Mouse (Mus musculus): ENCODE results near the gene Tgfb1. TPM values are rescaled to one million over a fixed set of nuclear protein-coding genes. Genes with fewer than 3 reads are reported as not detected.
A peak's percentile ranks its signal among the peaks of the same experiment; 100 is the strongest.

Gene Tgfb1
- polyA plus RNA-seq, 1 experiment: 125 TPM

DNA sequence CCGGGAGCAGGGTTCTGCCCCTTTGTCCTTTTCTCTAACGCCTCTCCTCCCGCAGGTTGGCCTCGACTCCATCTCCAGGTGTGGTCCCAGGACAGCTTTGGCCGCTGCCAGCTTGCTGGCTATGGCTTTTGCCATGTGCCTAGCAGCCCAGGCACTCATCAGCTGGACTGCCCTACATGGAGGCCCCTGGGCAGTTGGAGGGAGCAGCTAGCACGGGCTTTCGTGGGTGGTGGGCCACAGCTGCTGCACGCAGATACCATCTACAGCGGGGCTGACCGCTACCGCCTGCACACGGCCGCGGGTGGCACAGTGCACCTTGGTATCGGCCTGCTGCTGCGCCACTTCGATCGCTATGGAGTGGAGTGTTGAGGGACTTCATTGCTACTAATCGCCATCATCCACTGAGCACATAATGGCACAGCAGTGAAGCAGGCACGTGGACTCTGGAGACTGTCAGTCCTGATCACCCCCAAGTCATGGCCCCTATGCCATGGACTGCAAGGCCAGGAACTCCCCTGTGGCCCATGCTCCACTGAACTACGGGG is 804 bp upstream of the Tgfb1 start:
- H3K4me1 ChIP-seq (replicated peaks; ENCODE audit: control insufficient read depth, insufficient read depth, low read length): peaks cover 66% of the 10 kb centered on the region
- TF ChIP-seq CTCF (IDR thresholded peaks at IDR 0.05; ENCODE audit: borderline replicate concordance, control insufficient read depth, extremely low read depth, insufficient read depth, low read length, poor library complexity): no peak
- TF ChIP-seq POLR2A (IDR thresholded peaks at IDR 0.05; ENCODE audit: control insufficient read depth, extremely low read depth, insufficient read depth, low read length, poor library complexity): no peak
- no peaks in the 10 kb centered on the region for H3K36me3 ChIP-seq (ENCODE audit: control insufficient read depth, insufficient read depth, low read length)
- peak overlapping the region; percentile 82 for H3K4me3 ChIP-seq (ENCODE audit: control insufficient read depth, insufficient read depth, low read length)
- H3K27me3 ChIP-seq (ENCODE audit: control insufficient read depth, insufficient read depth, low read length): no peaks in the 10 kb centered on the region
- H3K27ac ChIP-seq (ENCODE audit: control insufficient read depth, insufficient read depth, low read length): peak overlapping the region; percentile 49
- DNase-seq: no peak
- WGBS: 82% methylated on average over 21 of the region's 21 CpGs

DNA sequence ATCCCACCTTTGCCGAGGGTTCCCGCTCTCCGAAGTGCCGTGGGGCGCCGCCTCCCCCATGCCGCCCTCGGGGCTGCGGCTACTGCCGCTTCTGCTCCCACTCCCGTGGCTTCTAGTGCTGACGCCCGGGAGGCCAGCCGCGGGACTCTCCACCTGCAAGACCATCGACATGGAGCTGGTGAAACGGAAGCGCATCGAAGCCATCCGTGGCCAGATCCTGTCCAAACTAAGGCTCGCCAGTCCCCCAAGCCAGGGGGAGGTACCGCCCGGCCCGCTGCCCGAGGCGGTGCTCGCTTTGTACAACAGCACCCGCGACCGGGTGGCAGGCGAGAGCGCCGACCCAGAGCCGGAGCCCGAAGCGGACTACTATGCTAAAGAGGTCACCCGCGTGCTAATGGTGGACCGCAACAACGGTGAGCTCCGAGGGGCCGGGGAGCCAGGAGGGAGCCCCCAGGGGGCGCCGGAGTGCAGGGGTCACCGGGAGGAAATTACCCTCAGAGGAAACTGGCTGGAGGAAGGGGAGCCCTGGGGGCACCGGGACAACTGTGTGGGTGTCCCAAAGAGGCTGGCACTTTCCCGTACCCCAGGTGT is 1.1 kb downstream of the Tgfb1 start:
- DNase-seq: peak; percentile 86

GRCm38 (mm10) chr7:25688810-25689586 is 2.2 kb downstream of the Tgfb1 start:
- Histone ChIP-seq H3K27me3 (ENCODE audit: control insufficient read depth, insufficient read depth, low read length) (no peaks in the 10 kb centered on the region), H3K27ac (ENCODE audit: control insufficient read depth, insufficient read depth, low read length) (peak overlapping the region; percentile 64), H3K36me3 (ENCODE audit: control insufficient read depth, insufficient read depth, low read length) (peaks cover 16% of the 10 kb centered on the region), H3K4me1 (replicated peaks; ENCODE audit: control insufficient read depth, insufficient read depth, low read length) (peaks cover 38% of the 10 kb centered on the region), H3K4me3 (ENCODE audit: control insufficient read depth, insufficient read depth, low read length) (peak overlapping the region; percentile 82)
- TF ChIP-seq POLR2A (IDR thresholded peaks at IDR 0.05; ENCODE audit: control insufficient read depth, extremely low read depth, insufficient read depth, low read length, poor library complexity) (no peak), CTCF (IDR thresholded peaks at IDR 0.05; ENCODE audit: borderline replicate concordance, control insufficient read depth, extremely low read depth, insufficient read depth, low read length, poor library complexity) (peak; percentile 25; the same call in 1 of the 2 replicates)
- WGBS: under 1% methylated on average over 52 of the region's 52 CpGs
- peak; percentile 80 for DNase-seq

More for the DNA sequence above, 1.1 kb downstream of the Tgfb1 start:
- WGBS: under 1% methylated on average over 47 of the region's 47 CpGs
- H3K27me3 ChIP-seq (ENCODE audit: control insufficient read depth, insufficient read depth, low read length): no peaks in the 10 kb centered on the region
- peaks cover 7% of the 10 kb centered on the region for H3K36me3 ChIP-seq (ENCODE audit: control insufficient read depth, insufficient read depth, low read length)
- peak overlapping the region; percentile 82 for H3K4me3 ChIP-seq (ENCODE audit: control insufficient read depth, insufficient read depth, low read length)
- peaks cover 49% of the 10 kb centered on the region for H3K4me1 ChIP-seq (replicated peaks; ENCODE audit: control insufficient read depth, insufficient read depth, low read length)
- peak overlapping the region; percentile 84 for H3K27ac ChIP-seq (ENCODE audit: control insufficient read depth, insufficient read depth, low read length)
- TF ChIP-seq POLR2A (IDR thresholded peaks at IDR 0.05; ENCODE audit: control insufficient read depth, extremely low read depth, insufficient read depth, low read length, poor library complexity): no peak
- peak; percentile 78 for TF ChIP-seq CTCF (IDR thresholded peaks at IDR 0.05; ENCODE audit: borderline replicate concordance, control insufficient read depth, extremely low read depth, insufficient read depth, low read length, poor library complexity)

DNA sequence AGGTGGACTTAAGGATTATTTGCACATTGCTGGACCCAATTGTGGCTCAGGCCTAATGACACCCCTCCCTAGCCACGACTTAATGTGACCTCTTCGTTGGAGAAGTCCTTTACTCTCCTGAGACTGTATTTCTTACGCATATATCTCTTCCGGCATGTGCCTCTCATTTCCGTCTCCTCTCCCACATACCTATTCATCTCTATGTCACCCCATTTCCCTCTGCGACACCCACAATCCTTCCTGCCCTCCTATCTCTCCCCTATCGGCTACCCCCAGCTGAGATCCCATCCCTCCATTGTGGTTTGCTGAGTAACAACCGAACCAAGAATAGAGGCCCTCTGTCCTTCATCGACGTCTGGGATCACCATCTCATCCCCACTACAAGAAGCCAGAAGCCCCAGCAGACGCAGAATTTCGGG is 2.8 kb downstream of the Tgfb1 start:
- H3K36me3 ChIP-seq (ENCODE audit: control insufficient read depth, insufficient read depth, low read length): peaks cover 23% of the 10 kb centered on the region
- H3K4me3 ChIP-seq (ENCODE audit: control insufficient read depth, insufficient read depth, low read length): peak overlapping the region; percentile 82
- 4% methylated on average over 12 of the region's 12 CpGs for WGBS
- TF ChIP-seq CTCF (IDR thresholded peaks at IDR 0.05; ENCODE audit: borderline replicate concordance, control insufficient read depth, extremely low read depth, insufficient read depth, low read length, poor library complexity): no peak
- TF ChIP-seq POLR2A (IDR thresholded peaks at IDR 0.05; ENCODE audit: control insufficient read depth, extremely low read depth, insufficient read depth, low read length, poor library complexity): no peak
- peaks cover 32% of the 10 kb centered on the region for H3K4me1 ChIP-seq (replicated peaks; ENCODE audit: control insufficient read depth, insufficient read depth, low read length)
- no peaks in the 10 kb centered on the region for H3K27me3 ChIP-seq (ENCODE audit: control insufficient read depth, insufficient read depth, low read length)
- H3K27ac ChIP-seq (ENCODE audit: control insufficient read depth, insufficient read depth, low read length): peak overlapping the region; percentile 64
- no peak for DNase-seq

GRCm38 (mm10) chr7:25690051-25690450 is 3.2 kb downstream of the Tgfb1 start:
- Histone ChIP-seq H3K36me3 (ENCODE audit: control insufficient read depth, insufficient read depth, low read length) (peaks cover 27% of the 10 kb centered on the region), H3K4me3 (ENCODE audit: control insufficient read depth, insufficient read depth, low read length) (peak overlapping the region; percentile 82), H3K4me1 (replicated peaks; ENCODE audit: control insufficient read depth, insufficient read depth, low read length) (peaks cover 28% of the 10 kb centered on the region), H3K27me3 (ENCODE audit: control insufficient read depth, insufficient read depth, low read length) (no peaks in the 10 kb centered on the region), H3K27ac (ENCODE audit: control insufficient read depth, insufficient read depth, low read length) (peak overlapping the region; percentile 64)
- no peak for DNase-seq
- TF ChIP-seq POLR2A (IDR thresholded peaks at IDR 0.05; ENCODE audit: control insufficient read depth, extremely low read depth, insufficient read depth, low read length, poor library complexity) (no peak), CTCF (IDR thresholded peaks at IDR 0.05; ENCODE audit: borderline replicate concordance, control insufficient read depth, extremely low read depth, insufficient read depth, low read length, poor library complexity) (no peak)
- WGBS: 60% methylated on average over 5 of the region's 5 CpGs

DNA sequence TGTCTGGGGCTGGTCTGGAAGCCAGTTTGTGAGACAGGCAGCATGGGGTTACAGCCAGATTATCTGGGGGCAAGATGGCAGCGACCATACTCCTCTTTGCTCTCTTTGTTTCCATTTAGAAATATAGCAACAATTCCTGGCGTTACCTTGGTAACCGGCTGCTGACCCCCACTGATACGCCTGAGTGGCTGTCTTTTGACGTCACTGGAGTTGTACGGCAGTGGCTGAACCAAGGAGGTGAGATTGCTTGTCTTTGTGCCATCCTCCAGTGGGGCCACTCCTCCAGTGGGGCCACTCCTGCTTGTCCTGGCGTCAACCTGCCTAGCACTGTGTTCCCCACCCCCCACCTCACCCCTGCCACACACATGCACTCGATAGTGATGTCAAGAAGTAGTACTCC is 7.3 kb downstream of the Tgfb1 start:
- peaks cover 11% of the 10 kb centered on the region for H3K4me1 ChIP-seq (replicated peaks; ENCODE audit: control insufficient read depth, insufficient read depth, low read length)
- DNase-seq: no peak
- H3K27me3 ChIP-seq (ENCODE audit: control insufficient read depth, insufficient read depth, low read length): no peaks in the 10 kb centered on the region
- peaks cover 54% of the 10 kb centered on the region for H3K36me3 ChIP-seq (ENCODE audit: control insufficient read depth, insufficient read depth, low read length)
- WGBS: 96% methylated on average over 8 of the region's 8 CpGs
- TF ChIP-seq POLR2A (IDR thresholded peaks at IDR 0.05; ENCODE audit: control insufficient read depth, extremely low read depth, insufficient read depth, low read length, poor library complexity): no peak
- no peak for TF ChIP-seq CTCF (IDR thresholded peaks at IDR 0.05; ENCODE audit: borderline replicate concordance, control insufficient read depth, extremely low read depth, insufficient read depth, low read length, poor library complexity)
- no peak overlapping the region for H3K27ac ChIP-seq (ENCODE audit: control insufficient read depth, insufficient read depth, low read length)
- H3K4me3 ChIP-seq (ENCODE audit: control insufficient read depth, insufficient read depth, low read length): no peak overlapping the region

Measured in thymus, adult 2 months (tissue).